Mouse (Mus musculus): Measurements from ENCODE around the gene Gdf7.

DNA sequence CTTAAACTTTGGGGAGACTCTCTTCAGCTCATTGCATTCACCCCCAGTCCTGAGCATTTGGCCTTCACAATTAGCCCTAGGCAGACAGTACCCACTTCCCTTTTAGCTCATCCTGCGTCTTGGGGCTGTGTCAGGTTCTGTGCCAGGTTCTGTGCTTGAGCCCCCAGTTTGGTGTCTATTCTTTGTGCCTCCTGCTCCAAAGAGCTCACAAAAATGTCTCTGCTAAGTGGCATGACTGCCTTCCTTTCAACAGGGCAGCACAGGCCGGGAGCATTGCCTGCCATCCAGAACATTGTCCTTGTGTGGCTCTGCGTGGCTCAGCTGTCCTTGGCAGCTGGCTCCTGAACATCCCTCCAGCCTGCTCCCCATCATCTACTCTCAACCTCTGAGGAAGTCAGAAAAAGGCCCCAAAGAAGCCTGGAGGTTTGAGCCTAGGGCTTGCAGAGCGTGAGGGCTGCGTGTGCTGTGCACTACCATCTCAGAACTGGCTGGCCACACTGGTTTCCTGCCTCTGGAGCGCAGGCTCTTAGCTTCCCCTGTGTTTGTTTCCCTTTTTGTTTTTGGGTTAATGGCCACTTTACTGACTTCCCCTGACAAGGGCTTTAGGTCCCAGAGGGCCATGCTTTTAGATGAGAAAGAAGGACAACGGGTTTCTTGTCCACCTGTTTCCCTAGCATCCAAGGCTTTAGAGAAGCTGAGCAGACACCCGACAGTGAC is 46.1 kb upstream of the Gdf7 start:
- TF ChIP-seq CTCF (IDR thresholded peaks at IDR 0.05; ENCODE audit: low read depth, low read length) (no peak), GATA2 (IDR thresholded peaks at IDR 0.05; ENCODE audit: borderline replicate concordance, low read depth, low read length) (no peak), POLR2AphosphoS5 (IDR thresholded peaks at IDR 0.05; ENCODE audit: insufficient replicate concordance, low read depth, low read length) (no peak), GATA1 (IDR thresholded peaks at IDR 0.05; ENCODE audit: borderline replicate concordance, low read length) (no peak), TAL1 (conservative IDR thresholded peaks at IDR 0.05; ENCODE audit: low read depth, low read length) (no peak)
